ENCODE assay signal across 8 mouse cellular contexts in genomic region chr3:55373689-55374088, GRCm38 (mm10).
DNase-seq lines count a peak whose midpoint lies in the region; ATAC-seq and TF ChIP-seq lines count a peak whose summit lies in the region.

No protein-coding gene starts in this region.

- WGBS in kidney, adult 2 months, result 4% methylated on average over 11 of the region's 11 CpGs
- WGBS in limb, embryonic 12.5 days, result 9% methylated on average over 11 of the region's 11 CpGs
- WGBS in midbrain, postnatal 0 days, result 1% methylated on average over 11 of the region's 11 CpGs

- peak overlapping the region; percentile 87 for H3K4me3 ChIP-seq in testis, adult 2 months (ENCODE audit: control insufficient read depth, low read depth, low read length)
- peak overlapping the region; percentile 45; the same call in 1 of the 2 replicates for H3K4me3 ChIP-seq in kidney, adult 2 months (ENCODE audit: insufficient read depth, low read depth, low read length)
- H3K4me3 ChIP-seq in limb, embryonic 12.5 days (replicated peaks), result peak overlapping the region; percentile 32
- H3K4me3 ChIP-seq in midbrain, postnatal 0 days (ENCODE audit: low read depth, low read length), result peak overlapping the region; percentile 23

- no peak for DNase-seq in testis, postnatal 10 days (ENCODE audit: low spot score)
- DNase-seq in embryo, embryonic 10 days (ENCODE audit: low spot score), result peak; percentile 82
- DNase-seq in heart, adult 9 months (ENCODE audit: low spot score in 2 of 2), result peak; percentile 24 to 33
- peak; percentile 16 for DNase-seq in kidney, adult 2 months
- peak; percentile 96 for DNase-seq in midbrain, postnatal 0 days (ENCODE audit: low spot score)
- no peak for DNase-seq in spleen, adult 18-20 months

- no peaks in the 10 kb centered on the region for H3K9me3 ChIP-seq in limb, embryonic 12.5 days
- no peaks in the 10 kb centered on the region for H3K9me3 ChIP-seq in midbrain, postnatal 0 days (ENCODE audit: low read length)

- peak; percentile 23 for ATAC-seq in limb, embryonic 12.5 days (ENCODE audit: insufficient number of reproducible peaks, insufficient read depth, low FRiP score, low TSS enrichment, low read depth)
- ATAC-seq in midbrain, postnatal 0 days (ENCODE audit: low FRiP score), result peak; percentile 87

- TF ChIP-seq POLR2A in testis, adult 2 months (IDR thresholded peaks at IDR 0.05; ENCODE audit: control insufficient read depth, low read depth, low read length), result no peak
- TF ChIP-seq POLR2A in kidney, adult 2 months (IDR thresholded peaks at IDR 0.05; ENCODE audit: low read depth, low read length), result no peak

- TF ChIP-seq CTCF in testis, adult 2 months (IDR thresholded peaks at IDR 0.05; ENCODE audit: control insufficient read depth, insufficient read depth, insufficient replicate concordance, low read depth, low read length), result no peak
- no peak for TF ChIP-seq CTCF in kidney, adult 2 months (conservative IDR thresholded peaks at IDR 0.05; ENCODE audit: insufficient read depth, insufficient read length, low read depth, low read length)
- peak; percentile 86 for TF ChIP-seq CTCF in midbrain, postnatal 0 days (IDR thresholded peaks at IDR 0.05)

- H3K27ac ChIP-seq in testis, adult 2 months (ENCODE audit: control insufficient read depth, insufficient read depth, low read depth, low read length), result peak overlapping the region; percentile 38; the same call in 1 of the 2 replicates
- no peak overlapping the region for H3K27ac ChIP-seq in kidney, adult 2 months (ENCODE audit: insufficient read depth, low read depth, low read length)
- no peak overlapping the region for H3K27ac ChIP-seq in limb, embryonic 12.5 days
- peak overlapping the region; percentile 88 for H3K27ac ChIP-seq in midbrain, postnatal 0 days (ENCODE audit: low read depth, low read length)

- H3K4me1 ChIP-seq in testis, adult 2 months (ENCODE audit: control insufficient read depth, insufficient read depth, low read length), result peaks cover 2% of the 10 kb centered on the region
- H3K4me1 ChIP-seq in kidney, adult 2 months (ENCODE audit: control insufficient read depth, insufficient read depth, low read length), result no peaks in the 10 kb centered on the region
- 0 out of 2 replicates have a peak, but pooled peaks cover 4% of the 10 kb centered on the region for H3K4me1 ChIP-seq in limb, embryonic 12.5 days (replicated peaks)
- no peaks in the 10 kb centered on the region; the same call in none of the 2 replicates for H3K4me1 ChIP-seq in midbrain, postnatal 0 days (ENCODE audit: insufficient read depth, low read length)

- no peaks in the 10 kb centered on the region for H3K27me3 ChIP-seq in testis, adult 2 months (ENCODE audit: control insufficient read depth, insufficient read depth, low read length)
- no peaks in the 10 kb centered on the region for H3K27me3 ChIP-seq in kidney, adult 2 months (replicated peaks; ENCODE audit: control insufficient read depth, insufficient read depth, low read length)
- H3K27me3 ChIP-seq in limb, embryonic 12.5 days, result no peaks in the 10 kb centered on the region
- no peaks in the 10 kb centered on the region for H3K27me3 ChIP-seq in midbrain, postnatal 0 days (ENCODE audit: insufficient read depth, low read length)

- H3K36me3 ChIP-seq in testis, adult 2 months (ENCODE audit: control insufficient read depth, insufficient read depth, low read length), result no peaks in the 10 kb centered on the region
- H3K36me3 ChIP-seq in kidney, adult 2 months (ENCODE audit: control insufficient read depth, insufficient read depth, low read length), result no peaks in the 10 kb centered on the region
- H3K36me3 ChIP-seq in limb, embryonic 12.5 days, result no peaks in the 10 kb centered on the region
- no peaks in the 10 kb centered on the region for H3K36me3 ChIP-seq in midbrain, postnatal 0 days (ENCODE audit: insufficient read depth, low read length)

- H3K9ac ChIP-seq in limb, embryonic 12.5 days (replicated peaks), result 0 out of 2 replicates have a peak overlapping the region, but pooled peaks have one; percentile 18
- H3K9ac ChIP-seq in midbrain, postnatal 0 days (replicated peaks; ENCODE audit: low read length, poor library complexity, severe bottlenecking), result 0 out of 2 replicates have a peak overlapping the region, but pooled peaks have one; percentile 46

- peak overlapping the region; percentile 56 for H3K4me2 ChIP-seq in limb, embryonic 12.5 days
- H3K4me2 ChIP-seq in midbrain, postnatal 0 days (ENCODE audit: low read depth, low read length, poor library complexity, severe bottlenecking), result peak overlapping the region; percentile 51

Comparison
In these comparisons a context has a peak if more than half of its experiments do, and no peak if none do; other contexts are left out.
1. H3K27ac ChIP-seq: peak in testis, adult 2 months (single experiment) and midbrain, postnatal 0 days (single experiment); none in kidney, adult 2 months (single experiment) and limb, embryonic 12.5 days (single experiment).
2. H3K4me3 ChIP-seq: peak in every context shown above with its lines; median percentile 87 in testis, adult 2 months; 45 in kidney, adult 2 months; 32 in limb, embryonic 12.5 days; 23 in midbrain, postnatal 0 days.
3. DNase-seq: peak in embryo, embryonic 10 days (single experiment), heart, adult 9 months (2 of 2), kidney, adult 2 months (single experiment) and midbrain, postnatal 0 days (single experiment); none in testis, postnatal 10 days (single experiment) and spleen, adult 18-20 months (0 of 2).